Mouse (Mus musculus) layer of hippocampus, adult 2 months (tissue): ENCODE data around the gene Ppp3ca. TPM values are rescaled to one million over a fixed set of nuclear protein-coding genes. Genes with fewer than 3 reads are reported as not detected.

Experiments used
- DNase-seq, 2 experiments: peaks; one replicate each; pipeline ENCODE4 v3.0.0; 2022; ENCODE audit warnings: low spot score in 2 of 2
- H3K27ac ChIP-seq: fragments of 200-600 bp; 2 replicates; pipeline ENCODE4 v1.8.1; 2022
- H3K4me3 ChIP-seq: fragments of 200-600 bp; 2 replicates; pipeline ENCODE4 v1.8.1; 2022; ENCODE audit warnings: mild to moderate bottlenecking
- CTCF ChIP-seq: fragments of 200-600 bp; conservative IDR thresholded peaks from 2 replicates; pipeline ENCODE4 v1.8.1; 2022; ENCODE audit warnings: antibody characterized with exemption, mild to moderate bottlenecking, moderate library complexity
- total RNA-seq, 2 experiments: library from RNA; stranded (reverse); gene quantifications; 2 replicates each; pipeline ENCODE4 v1.2.3; 2021

Gene Ppp3ca
- total RNA-seq, 2 experiments from 2014 or later: 1,343 to 1,371 TPM

DNA sequence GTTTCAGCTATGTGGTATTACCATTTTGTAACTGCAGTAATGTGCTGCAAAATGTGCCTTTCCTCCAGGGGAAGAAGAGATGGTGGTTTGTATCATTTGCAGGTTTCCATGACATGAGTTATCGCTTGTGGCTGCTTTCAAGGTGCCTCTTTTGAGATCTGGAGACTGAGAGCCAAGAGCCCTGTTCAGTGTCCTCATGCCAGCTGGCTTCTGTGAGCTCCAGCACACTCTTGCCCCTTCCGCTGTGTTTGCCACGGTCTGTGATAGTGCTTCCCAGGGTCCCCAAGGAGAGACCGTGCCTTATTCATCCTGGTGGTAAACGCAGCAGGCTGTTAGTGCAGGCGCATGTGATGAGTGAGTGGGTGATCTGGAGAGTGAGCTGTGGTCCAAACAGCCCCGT is 247.2 kb downstream of the Ppp3ca start:
- TF ChIP-seq CTCF: no peak
- H3K27ac ChIP-seq: peak overlapping the region; percentile 59

DNA sequence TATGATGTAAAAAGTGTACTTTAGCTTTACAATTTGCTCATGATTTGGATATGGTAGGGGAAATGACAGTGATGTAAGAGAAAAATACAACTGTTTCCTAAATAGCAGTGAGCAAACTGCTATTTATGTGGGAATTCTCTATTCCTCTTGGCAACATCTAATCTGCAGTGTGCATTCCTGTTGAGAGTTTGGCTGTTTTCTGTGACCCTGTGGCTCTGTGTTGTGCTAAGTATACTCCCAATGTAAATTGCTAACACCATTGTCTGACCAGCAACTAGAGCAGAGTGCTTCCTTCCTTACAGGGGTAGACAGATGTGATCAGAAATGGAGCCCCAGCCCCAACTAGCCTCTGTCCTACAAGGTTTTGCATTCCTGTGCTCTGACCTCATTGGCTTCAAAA is 263.1 kb downstream of the Ppp3ca start:
- H3K27ac ChIP-seq: peak overlapping the region; percentile 77
- no peak for DNase-seq
- TF ChIP-seq CTCF: no peak
- no peak overlapping the region for H3K4me3 ChIP-seq

More for the DNA sequence above, 247.2 kb downstream of the Ppp3ca start:
- no peak for DNase-seq
- H3K4me3 ChIP-seq: no peak overlapping the region

- no peak overlapping the region for H3K4me3 ChIP-seq
- TF ChIP-seq CTCF: no peak
- H3K27ac ChIP-seq: peak overlapping the region; percentile 72
- DNase-seq: no peak
Observed at GRCm38 (mm10) chr3:136940733-136941601, 271.0 kb downstream of the Ppp3ca start.

DNA sequence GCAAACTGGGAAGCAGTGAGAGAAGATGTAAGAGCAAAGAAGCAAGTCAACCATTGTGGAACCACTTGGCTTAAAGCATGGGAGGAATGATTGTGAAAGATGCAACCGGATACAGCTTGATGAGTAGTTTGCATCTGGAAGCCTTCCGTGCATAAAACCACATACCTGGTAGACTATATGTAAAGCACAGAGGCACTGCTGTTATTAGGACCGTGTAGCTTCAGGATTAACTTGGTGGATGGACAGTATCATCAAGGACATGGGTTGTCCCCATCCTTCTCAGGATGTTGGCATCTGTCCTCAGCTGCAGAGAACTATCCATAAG is 271.6 kb downstream of the Ppp3ca start:
- Histone ChIP-seq H3K4me3 (no peak overlapping the region), H3K27ac (peak overlapping the region; percentile 72)
- DNase-seq: no peak
- no peak for TF ChIP-seq CTCF

DNA sequence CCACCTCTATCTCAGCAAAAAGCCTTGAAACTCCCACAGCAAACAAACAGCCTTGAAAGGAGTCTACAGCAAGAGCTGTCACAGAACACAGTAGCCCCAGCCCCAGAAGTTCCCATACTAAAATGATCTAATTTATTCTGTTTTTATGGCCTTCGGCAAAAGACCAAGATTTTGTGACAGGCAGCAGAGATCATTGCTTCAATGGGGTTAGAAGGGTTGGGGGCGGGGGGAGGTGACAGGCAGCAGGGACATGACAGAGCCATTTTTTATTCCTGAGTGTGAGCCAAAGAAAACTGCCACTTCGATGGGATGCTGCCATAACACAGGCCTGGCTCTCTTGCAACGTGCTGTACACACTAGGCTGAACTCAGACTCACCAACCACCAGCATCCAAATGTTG is 275.6 kb downstream of the Ppp3ca start:
- no peak for DNase-seq
- Histone ChIP-seq H3K4me3 (no peak overlapping the region), H3K27ac (peak overlapping the region; percentile 53; the same call in 1 of the 2 replicates)
- no peak for TF ChIP-seq CTCF

GRCm38 (mm10) chr3:136946662-136947061 is 276.7 kb downstream of the Ppp3ca start:
- DNase-seq: no peak
- no peak overlapping the region for H3K27ac ChIP-seq
- TF ChIP-seq CTCF: no peak
- H3K4me3 ChIP-seq: no peak overlapping the region

DNA sequence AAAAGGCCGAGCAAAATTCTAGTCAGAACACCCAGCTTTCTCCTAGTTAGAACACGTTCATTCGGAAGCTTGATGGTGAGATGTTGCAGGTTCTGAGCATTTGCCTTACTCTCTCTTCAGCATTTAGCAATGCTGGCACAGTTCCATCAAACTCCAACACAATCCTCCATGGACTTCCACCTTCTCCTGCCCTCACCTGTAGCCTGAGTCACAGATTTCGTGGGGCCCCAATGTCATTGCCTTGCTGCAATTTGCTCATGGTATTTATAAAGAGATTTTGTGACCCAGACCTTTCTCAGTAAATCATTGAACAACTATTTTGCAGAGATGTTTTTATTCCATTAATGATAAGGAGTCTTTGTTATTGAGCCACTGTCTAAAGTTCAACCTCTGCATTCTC is 278.2 kb downstream of the Ppp3ca start:
- H3K27ac ChIP-seq: no peak overlapping the region
- no peak for TF ChIP-seq CTCF
- DNase-seq: no peak
- no peak overlapping the region for H3K4me3 ChIP-seq

DNA sequence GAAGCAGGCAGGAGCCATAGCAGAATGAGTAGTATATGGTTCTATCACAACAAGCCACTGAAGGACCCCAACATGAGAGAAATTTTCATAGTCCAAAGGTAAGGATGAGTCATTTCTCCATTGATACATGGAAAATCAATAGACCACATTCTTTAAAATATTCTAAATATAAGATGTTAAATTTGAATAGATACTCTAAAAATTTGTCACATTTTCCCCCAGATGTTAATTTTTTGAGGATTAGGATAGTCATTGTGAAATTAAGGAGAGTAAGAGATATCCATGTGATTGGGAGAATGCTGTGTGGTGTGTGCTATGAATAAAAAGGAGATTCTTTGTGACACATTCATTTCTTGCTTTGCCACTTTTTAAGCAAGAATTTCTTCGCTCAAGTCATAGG is 281.9 kb downstream of the Ppp3ca start:
- H3K4me3 ChIP-seq: no peak overlapping the region
- no peak for DNase-seq
- peak overlapping the region; percentile 49; the same call in 1 of the 2 replicates for H3K27ac ChIP-seq
- TF ChIP-seq CTCF: no peak

- TF ChIP-seq CTCF: no peak
- Histone ChIP-seq H3K27ac (peak overlapping the region; percentile 49), H3K4me3 (no peak overlapping the region)
- no peak for DNase-seq
Observed at GRCm38 (mm10) chr3:136952822-136953221, 282.9 kb downstream of the Ppp3ca start.

- no peak for TF ChIP-seq CTCF
- no peak for DNase-seq
- Histone ChIP-seq H3K4me3 (no peak overlapping the region), H3K27ac (no peak overlapping the region)
Observed at GRCm38 (mm10) chr3:136955043-136955442, 285.1 kb downstream of the Ppp3ca start.

- TF ChIP-seq CTCF: no peak
Observed at GRCm38 (mm10) chr3:136960314-136960713, 290.4 kb downstream of the Ppp3ca start.

GRCm38 (mm10) chr3:136966786-136967185 is 296.9 kb downstream of the Ppp3ca start:
- DNase-seq: no peak
- no peak for TF ChIP-seq CTCF
- Histone ChIP-seq H3K27ac (peak overlapping the region; percentile 79), H3K4me3 (no peak overlapping the region)

More at GRCm38 (mm10) chr3:136960314-136960713, 290.4 kb downstream of the Ppp3ca start:
- no peak overlapping the region for H3K4me3 ChIP-seq
- DNase-seq: no peak
- H3K27ac ChIP-seq: no peak overlapping the region

DNA sequence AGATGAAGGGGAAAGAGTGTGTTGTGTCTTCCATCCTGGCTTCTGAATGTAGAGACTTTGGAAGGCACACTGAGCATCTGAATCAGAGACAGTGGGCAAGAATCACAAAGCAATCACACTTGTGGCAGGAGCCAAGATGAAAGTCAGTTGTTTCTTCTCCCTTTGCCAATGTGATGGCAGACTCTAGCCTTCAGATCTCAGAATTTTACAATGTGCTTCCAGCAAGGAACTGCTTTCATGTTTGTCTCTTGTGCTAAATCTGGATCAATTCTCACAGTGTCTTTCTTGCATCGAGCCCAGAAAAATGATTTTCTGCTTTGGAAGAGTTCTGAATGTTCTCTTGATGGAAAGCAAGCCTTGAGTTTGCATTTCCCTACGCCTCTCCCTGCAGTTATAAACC is 297.6 kb downstream of the Ppp3ca start:
- no peak for DNase-seq
- no peak for TF ChIP-seq CTCF
- no peak overlapping the region for H3K4me3 ChIP-seq
- H3K27ac ChIP-seq: peak overlapping the region; percentile 79

GRCm38 (mm10) chr3:136969796-136970195 is 299.9 kb downstream of the Ppp3ca start:
- no peak for TF ChIP-seq CTCF
- DNase-seq: peak; percentile 50 to 62
- Histone ChIP-seq H3K4me3 (no peak overlapping the region), H3K27ac (peak overlapping the region; percentile 79)
